Mouse (Mus musculus): ENCODE data around the gene 4933427D14Rik.

- TF ChIP-seq CTCF (IDR thresholded peaks at IDR 0.05; ENCODE audit: borderline replicate concordance, extremely low read depth, insufficient read depth, insufficient read length) (no peak), POLR2A (IDR thresholded peaks at IDR 0.05; ENCODE audit: borderline replicate concordance, extremely low read depth, insufficient read depth, insufficient read length, poor library complexity, severe bottlenecking) (no peak)
Observed at GRCm38 (mm10) chr11:72135383-72136158, 71.7 kb downstream of the 4933427D14Rik start, which contains the start of gene Pitpnm3.
